Mouse (Mus musculus): ENCODE data around the gene Fyb. TPM values are rescaled to one million over a fixed set of nuclear protein-coding genes. Genes with fewer than 3 reads are reported as not detected.

Fyb gene
- polyA plus RNA-seq, 1 experiment = 103 TPM

DNA sequence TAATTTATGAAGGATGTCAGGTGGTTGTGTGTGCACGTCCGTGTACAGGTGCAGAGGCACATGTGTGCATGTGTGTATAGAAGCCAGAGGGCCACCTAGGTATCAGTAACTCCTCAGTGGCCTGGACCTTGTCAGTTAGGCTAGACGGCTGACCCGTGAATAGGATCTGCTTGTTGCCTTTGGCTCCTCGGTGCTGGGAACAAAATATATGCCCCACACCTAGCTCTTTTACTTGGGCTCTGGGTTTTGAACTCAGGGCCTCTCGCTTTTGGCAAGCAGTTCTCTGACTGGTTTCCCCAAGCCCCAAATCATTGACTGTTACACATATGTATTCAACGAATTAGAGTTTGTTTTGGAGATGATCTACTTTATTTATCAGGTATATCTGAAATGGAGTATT lies 188.6 kb downstream of the Fyb start:
- no peaks in the 10 kb centered on the region for H3K36me3 ChIP-seq (ENCODE audit: control insufficient read depth, insufficient read depth, low read length)
- H3K27ac ChIP-seq (ENCODE audit: control insufficient read depth, insufficient read depth, low read depth, low read length) = no peak overlapping the region
- TF ChIP-seq POLR2A (IDR thresholded peaks at IDR 0.05; ENCODE audit: control insufficient read depth, low read depth, low read length) (no peak), CTCF (IDR thresholded peaks at IDR 0.05; ENCODE audit: control insufficient read depth, insufficient read depth, insufficient replicate concordance, low read depth, low read length) (no peak)
- peaks cover 8% of the 10 kb centered on the region for H3K4me1 ChIP-seq (ENCODE audit: control insufficient read depth, insufficient read depth, low read length)
- H3K4me3 ChIP-seq (ENCODE audit: control insufficient read depth, low read depth, low read length) = no peak overlapping the region
- no peaks in the 10 kb centered on the region for H3K27me3 ChIP-seq (ENCODE audit: control insufficient read depth, insufficient read depth, low read length)

Other genes with a start within 250 kb of the Fyb start
- 4.1 and 5.6 TPM in 2 replicates for gene Dab2, start 223.1 kb upstream of the Fyb start, polyA plus RNA-seq (2012; rRNA removed)
- not detected in 2 replicates for gene C9, start 77.5 kb upstream of the Fyb start, polyA plus RNA-seq (2012; rRNA removed)
- gene Rictor, start 185.5 kb downstream of the Fyb start, polyA plus RNA-seq (2012; rRNA removed) = 4.2 and 5.4 TPM in 2 replicates

Measured in testis, adult 2 months (tissue).